Mouse (Mus musculus) ES-E14 (cell line): Measurements from ENCODE around the gene Zp3. TPM values are rescaled to one million over a fixed set of nuclear protein-coding genes. Genes with fewer than 3 reads are reported as not detected.
A peak's percentile ranks its signal among the peaks of the same experiment; 100 is the strongest.

Source experiments
- DNase-seq: peaks from one replicate; pipeline ENCODE4 v3.0.0-alpha.2; 2013; ENCODE audit warnings: low read depth, low spot score
- H3K27ac ChIP-seq: 2 replicates; pipeline ENCODE4 v1.5.1; 2012; ENCODE audit warnings: low read depth, mild to moderate bottlenecking, low read length, moderate library complexity, mixed read lengths; ENCODE audit not compliant: poor library complexity, insufficient read depth, severe bottlenecking
- H3K36me3 ChIP-seq: 2 replicates; pipeline ENCODE4 v1.6.1; 2012; ENCODE audit warnings: mild to moderate bottlenecking, low read length, moderate library complexity, mixed read lengths; ENCODE audit not compliant: control insufficient read depth, poor library complexity, insufficient read depth, severe bottlenecking
- H3K4me1 ChIP-seq, 2 experiments: fragments of 150-350 bp in 1 of 2; sonication (generic) in 1 of 2; 2 replicates each; pipeline ENCODE4 v1.6.1; 2012; ENCODE audit warnings: low read length in 2 of 2, mild to moderate bottlenecking in 1 of 2, mixed read lengths in 1 of 2; ENCODE audit not compliant: control insufficient read depth in 2 of 2, insufficient read depth in 2 of 2, poor library complexity in 1 of 2
- H3K4me3 ChIP-seq, 2 experiments: fragments of 150-350 bp in 1 of 2; sonication (generic) in 1 of 2; 2 replicates each; pipeline ENCODE4 v1.5.1; 2012; ENCODE audit warnings: low read length in 2 of 2, low read depth in 1 of 2, mild to moderate bottlenecking in 1 of 2, mixed read lengths in 1 of 2; ENCODE audit not compliant: insufficient read depth in 1 of 2, poor library complexity in 1 of 2, severe bottlenecking in 1 of 2
- H3K9ac ChIP-seq: 2 replicates; pipeline ENCODE4 v1.6.1; 2012; ENCODE audit warnings: low read depth, mild to moderate bottlenecking, low read length, mixed read lengths; ENCODE audit not compliant: poor library complexity, insufficient read depth, severe bottlenecking
- H3K9me3 ChIP-seq: fragments of 150-350 bp; sonication (generic); 2 replicates; pipeline ENCODE4 v1.6.1; 2012; ENCODE audit warnings: low read depth, mild to moderate bottlenecking, low read length; ENCODE audit not compliant: control insufficient read depth, insufficient read depth
- CHD2 ChIP-seq: IDR thresholded peaks from 2 replicates; pipeline ENCODE4 v1.6.1; 2014; ENCODE audit warnings: mild to moderate bottlenecking, low read depth, low read length, inconsistent platforms
- HCFC1 ChIP-seq: IDR thresholded peaks from 2 replicates; pipeline ENCODE4 v1.6.1; 2012; ENCODE audit warnings: low read length, inconsistent platforms, borderline replicate concordance; ENCODE audit not compliant: insufficient read depth
- MAFK ChIP-seq: IDR thresholded peaks from 2 replicates; pipeline ENCODE4 v1.6.1; 2014; ENCODE audit warnings: mild to moderate bottlenecking, low read depth, low read length, inconsistent platforms; ENCODE audit not compliant: insufficient read depth
- ZC3H11A ChIP-seq: IDR thresholded peaks from 2 replicates; pipeline ENCODE4 v1.6.1; 2012; ENCODE audit warnings: low read depth, mild to moderate bottlenecking, inconsistent platforms, low read length, borderline replicate concordance
- ZNF384 ChIP-seq: IDR thresholded peaks from 2 replicates; pipeline ENCODE4 v1.6.1; 2012; ENCODE audit warnings: low read depth, low read length, inconsistent platforms
- in situ Hi-C, 2 experiments: fragments of 600-800 bp; cut with MboI; formaldehyde crosslinking; loops; one replicate each; pipeline ENCODE4 v1.15.1; 2025; ENCODE audit warnings: low sequenced_read_pairs in 2 of 2, inconsistent platforms in 1 of 2; ENCODE audit not compliant: unreplicated experiment in 2 of 2
- total RNA-seq: library from RNA; depleted of rRNA; stranded (reverse); fragments of 300-350 nt; gene quantifications from 2 replicates; pipeline ENCODE4 v1.2.3, GENCODE M21; 2012

Gene Zp3
- total RNA-seq, 1 experiment: 12.7 TPM

DNA sequence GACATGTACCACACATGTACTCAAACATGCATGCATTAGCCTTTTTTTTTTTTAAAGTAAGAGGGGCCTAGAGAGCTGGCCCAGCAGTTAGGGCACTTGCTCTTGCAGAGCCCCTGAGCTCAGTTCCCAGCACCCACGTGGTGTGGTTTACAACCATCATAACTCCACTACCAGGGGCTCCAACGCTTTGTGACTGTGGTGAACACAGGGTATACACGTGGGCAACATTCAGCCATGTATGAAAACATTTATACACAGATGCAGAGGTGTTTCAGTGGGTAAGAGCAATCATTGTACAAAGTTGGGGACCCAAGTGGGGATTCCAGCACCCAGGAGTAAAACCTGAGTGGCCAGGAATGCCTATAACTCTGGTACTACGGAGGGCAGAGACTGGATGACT lies 21.5 kb upstream of the Zp3 start:
- peak overlapping the region; percentile 36 to 63; a peak in 3 of 4 replicates for H3K4me3 ChIP-seq
- in situ Hi-C loops: no loop called here
- H3K9ac ChIP-seq: peak overlapping the region; percentile 64; the same call in 1 of the 2 replicates
- H3K4me1 ChIP-seq: peaks cover 11 to 37% of the 10 kb centered on the region in 2 experiments
- no peak for TF ChIP-seq HCFC1
- TF ChIP-seq ZNF384: no peak
- TF ChIP-seq MAFK: no peak
- no peak for TF ChIP-seq ZC3H11A
- no peak for TF ChIP-seq CHD2
- DNase-seq: no peak
- peak overlapping the region; percentile 92 for H3K27ac ChIP-seq
- H3K36me3 ChIP-seq: no peaks in the 10 kb centered on the region
- H3K9me3 ChIP-seq: no peaks in the 10 kb centered on the region

- Histone ChIP-seq H3K27ac (peak overlapping the region; percentile 96), H3K9ac (peak overlapping the region; percentile 75; the same call in 1 of the 2 replicates), H3K9me3 (no peaks in the 10 kb centered on the region), H3K4me3 (peak overlapping the region in 1 of 2 experiments; percentile 65; a peak in 1 of 4 replicates), H3K36me3 (no peaks in the 10 kb centered on the region), H3K4me1 (peaks cover 11 to 37% of the 10 kb centered on the region in 2 experiments)
- DNase-seq: no peak
- in situ Hi-C loops: no loop called here
- TF ChIP-seq ZC3H11A (no peak), MAFK (peak; percentile 71)
Measured at GRCm38 (mm10) chr5:135959911-135960310, 20.0 kb upstream of the Zp3 start.

DNA sequence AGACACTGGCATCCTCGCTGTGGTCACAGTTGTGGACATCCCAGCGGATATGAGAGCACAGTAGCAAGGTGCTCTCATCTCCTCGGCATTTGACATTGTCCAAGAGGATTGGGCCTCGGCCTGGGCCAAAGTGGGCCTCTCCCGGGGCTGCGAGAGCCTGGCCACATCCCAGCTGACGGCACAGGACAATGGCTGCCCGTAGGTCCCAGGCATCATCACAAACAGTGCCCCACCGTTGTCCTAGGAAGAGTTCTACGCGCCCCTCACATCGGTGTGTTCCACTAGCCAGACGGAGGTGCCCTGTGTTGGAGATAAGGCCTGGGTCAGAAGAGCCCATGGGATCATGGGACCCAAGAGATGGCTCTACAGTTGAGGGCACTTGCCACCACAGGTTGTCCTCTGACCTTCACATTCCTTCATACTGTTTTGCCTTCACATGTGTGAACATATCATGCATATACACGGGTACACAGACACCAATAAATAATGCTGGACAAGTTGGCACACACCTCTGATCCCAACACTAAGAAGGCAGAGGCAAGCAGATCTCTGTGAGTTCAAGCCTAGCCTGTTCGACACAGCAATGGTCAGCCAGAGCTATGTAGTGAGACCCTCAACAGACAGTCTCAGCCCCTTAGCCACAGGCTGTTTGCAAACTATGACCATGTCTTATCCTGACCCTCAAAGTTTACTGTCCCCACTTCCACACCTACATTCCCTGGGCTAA lies 18.8 kb upstream of the Zp3 start:
- Histone ChIP-seq H3K9me3 (no peaks in the 10 kb centered on the region), H3K36me3 (no peaks in the 10 kb centered on the region), H3K9ac (peak overlapping the region; percentile 75; the same call in 1 of the 2 replicates), H3K4me3 (peak overlapping the region; percentile 54 to 65; a peak in 3 of 4 replicates), H3K27ac (peak overlapping the region; percentile 96), H3K4me1 (peaks cover 11 to 35% of the 10 kb centered on the region in 2 experiments)
- TF ChIP-seq HCFC1 (no peak), ZC3H11A (no peak), ZNF384 (no peak), CHD2 (no peak), MAFK (no peak)
- DNase-seq: no peak
- in situ Hi-C loops: no loop called here

GRCm38 (mm10) chr5:135962125-135962491 lies 17.8 kb upstream of the Zp3 start:
- H3K9ac ChIP-seq: peak overlapping the region; percentile 75
- no peak for TF ChIP-seq ZNF384
- TF ChIP-seq ZC3H11A: no peak
- TF ChIP-seq CHD2: no peak
- TF ChIP-seq HCFC1: no peak
- TF ChIP-seq MAFK: no peak
- DNase-seq: no peak
- H3K4me3 ChIP-seq: peak overlapping the region; percentile 54 to 65
- peak overlapping the region; percentile 96 for H3K27ac ChIP-seq
- peaks cover 3 to 26% of the 10 kb centered on the region in 2 experiments; a peak in 3 of 4 replicates for H3K4me1 ChIP-seq
- no peaks in the 10 kb centered on the region for H3K36me3 ChIP-seq
- in situ Hi-C loops: no loop called here
- H3K9me3 ChIP-seq: no peaks in the 10 kb centered on the region
